Mouse (Mus musculus) MEL (cell line): ENCODE data around the gene Ntng1.
A peak's percentile ranks its signal among the peaks of the same experiment; 100 is the strongest.

Experiments used
- CHD1 ChIP-seq: IDR thresholded peaks from 2 replicates; pipeline ENCODE4 v1.6.1; 2012; ENCODE audit warnings: low read depth, mild to moderate bottlenecking, inconsistent platforms, low read length, improper control_type of control experiment
- ELF1 ChIP-seq: IDR thresholded peaks from 2 replicates; pipeline ENCODE4 v1.6.1; 2014; ENCODE audit warnings: low read depth, mild to moderate bottlenecking, inconsistent platforms, low read length, improper control_type of control experiment, moderate library complexity
- GATA1 ChIP-seq: IDR thresholded peaks from 2 replicates; pipeline ENCODE4 v1.6.1; 2011; ENCODE audit warnings: low read depth, low read length, improper control_type of control experiment
- POLR2A ChIP-seq, 2 experiments: IDR thresholded peaks; 2 replicates each; pipeline ENCODE4 v1.6.1; 2011 to 2012; ENCODE audit warnings: low read length in 2 of 2, mild to moderate bottlenecking in 2 of 2, control low read depth in 1 of 2, improper control_type of control experiment in 1 of 2, low read depth in 1 of 2, moderate library complexity in 1 of 2; ENCODE audit not compliant: control insufficient read depth in 1 of 2, insufficient read depth in 1 of 2, poor library complexity in 1 of 2
- RAD21 ChIP-seq: IDR thresholded peaks from 2 replicates; pipeline ENCODE4 v1.6.1; 2011; ENCODE audit warnings: mild to moderate bottlenecking, low read depth, low read length, improper control_type of control experiment
- SMC3 ChIP-seq: IDR thresholded peaks from 2 replicates; pipeline ENCODE4 v1.6.1; 2011; ENCODE audit warnings: low read depth, low read length, improper control_type of control experiment
- USF1 ChIP-seq: IDR thresholded peaks from 2 replicates; pipeline ENCODE4 v1.6.1; 2014; ENCODE audit warnings: low read depth, mild to moderate bottlenecking, inconsistent platforms, low read length, improper control_type of control experiment, moderate library complexity

- no peak for TF ChIP-seq ELF1
- TF ChIP-seq USF1, result no peak
- no peak for TF ChIP-seq CHD1
- TF ChIP-seq POLR2A (IDR thresholded peaks at IDR 0.05; ENCODE audit: control insufficient read depth in 1 of 2, insufficient read depth in 1 of 2, low read depth in 1 of 2, low read length in 2 of 2, poor library complexity in 1 of 2), result no peak
- TF ChIP-seq GATA1, result no peak
- peak; percentile 8; the same call in 1 of the 2 replicates for TF ChIP-seq SMC3
- TF ChIP-seq RAD21, result no peak
Observed at GRCm38 (mm10) chr3:109732327-109733182, 411.3 kb downstream of the Ntng1 start.
